Mouse (Mus musculus) embryo, embryonic 10.5 days (tissue): Measurements from ENCODE around the gene Ppm1n.

ENCODE experiments used
- DNase-seq: peaks from one replicate; pipeline ENCODE4 v3.0.0-alpha.2; 2015; ENCODE audit warnings: low spot score

Ppm1n gene

DNA sequence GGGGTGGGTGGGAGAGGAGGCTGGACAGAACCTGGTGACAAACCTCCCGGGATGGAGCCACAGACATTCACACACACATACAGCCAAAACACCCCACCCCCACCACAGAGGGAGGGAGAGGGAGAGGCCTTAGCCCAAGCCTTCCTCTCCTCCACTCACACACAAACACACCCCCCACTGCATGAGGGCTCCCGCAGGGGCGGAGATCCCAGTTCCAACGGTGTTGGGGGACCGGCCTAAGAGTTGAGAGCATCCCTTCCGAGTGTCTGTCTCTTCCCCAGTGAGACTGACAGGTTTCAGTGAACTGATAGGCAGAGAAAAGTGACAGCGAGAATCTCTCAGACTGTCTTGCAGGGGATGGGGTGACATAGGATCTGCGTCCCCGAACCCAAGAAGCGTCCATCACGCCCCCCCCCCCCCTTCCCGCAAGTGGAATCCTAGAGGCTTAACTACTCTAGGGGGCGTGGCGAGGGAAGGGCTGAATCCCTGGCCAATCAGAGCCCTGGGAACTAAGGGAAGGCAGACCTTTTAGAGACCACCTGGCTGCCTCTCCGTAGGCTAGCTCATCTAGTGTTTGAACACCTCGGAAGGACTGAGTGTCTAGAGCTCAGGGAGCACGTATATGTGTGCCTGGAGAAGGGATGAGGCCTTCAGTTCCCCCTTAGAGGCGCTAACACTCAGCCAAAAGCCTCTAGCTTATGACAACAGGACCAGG lies 28.0 kb upstream of the Ppm1n start:
- peak; percentile 83 for DNase-seq

DNA sequence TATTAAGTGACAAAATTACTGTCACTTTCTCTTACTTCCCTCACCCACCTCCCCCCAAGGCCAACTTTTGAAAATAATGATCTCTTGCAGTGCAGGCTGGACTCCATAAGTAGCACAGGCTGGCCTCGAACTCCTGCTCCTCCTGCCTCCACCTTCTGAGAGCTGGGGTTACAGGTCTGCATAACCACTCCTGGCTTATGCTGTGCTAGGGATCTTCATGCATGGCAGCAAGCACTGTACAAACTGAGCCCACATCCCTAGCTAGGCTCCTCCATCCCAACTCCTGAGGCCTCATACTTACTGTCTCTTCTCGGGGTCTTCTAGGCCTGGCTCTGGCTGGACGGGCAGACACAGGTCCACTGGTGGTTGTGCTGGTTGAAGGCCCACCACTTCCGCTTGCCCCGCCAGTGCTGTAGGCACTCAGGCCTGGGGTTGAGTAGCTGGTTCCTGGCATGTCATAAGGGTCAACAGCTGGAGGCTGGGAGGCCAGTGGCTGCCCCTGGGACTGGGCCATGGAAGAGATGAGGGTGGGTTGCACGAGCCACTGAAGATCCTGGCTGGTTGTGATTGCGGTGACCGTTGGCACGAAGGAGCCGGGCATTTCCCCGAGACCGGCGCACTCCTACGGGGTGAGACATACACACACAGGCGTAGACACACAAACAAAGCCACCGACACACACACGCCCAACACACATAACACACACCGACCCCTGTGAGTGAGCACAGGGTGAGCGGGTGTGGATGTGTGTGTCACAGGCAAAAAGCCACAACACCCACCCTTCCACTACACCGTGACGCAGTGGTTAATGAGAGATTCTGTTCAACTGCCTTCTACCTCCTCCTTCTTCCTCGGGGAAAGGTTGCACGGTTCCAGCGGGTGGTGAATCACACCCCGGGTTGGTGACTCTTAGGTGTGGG lies 27.2 kb upstream of the Ppm1n start:
- DNase-seq = no peak

- DNase-seq = no peak
Observed at GRCm38 (mm10) chr7:19305796-19306765, 26.2 kb upstream of the Ppm1n start.

DNA sequence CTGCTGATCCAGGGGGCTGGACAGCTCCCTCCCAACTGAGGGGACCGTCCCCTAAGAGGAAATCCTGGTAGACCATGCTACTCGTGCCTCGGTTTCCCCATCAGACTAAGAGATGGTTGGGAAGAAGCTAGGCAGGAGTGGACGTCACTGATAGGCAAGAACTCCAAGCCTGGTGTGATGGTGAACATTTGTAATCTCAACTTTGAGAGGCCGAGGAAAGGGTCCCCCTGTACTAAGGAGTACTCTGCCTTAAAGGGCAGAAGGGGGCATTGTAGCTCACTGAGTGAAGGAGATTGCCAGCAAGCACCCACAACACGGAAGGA lies 25.5 kb upstream of the Ppm1n start:
- no peak for DNase-seq

- peak; percentile 32 for DNase-seq
Observed at GRCm38 (mm10) chr7:19304501-19305412, 24.9 kb upstream of the Ppm1n start.

DNA sequence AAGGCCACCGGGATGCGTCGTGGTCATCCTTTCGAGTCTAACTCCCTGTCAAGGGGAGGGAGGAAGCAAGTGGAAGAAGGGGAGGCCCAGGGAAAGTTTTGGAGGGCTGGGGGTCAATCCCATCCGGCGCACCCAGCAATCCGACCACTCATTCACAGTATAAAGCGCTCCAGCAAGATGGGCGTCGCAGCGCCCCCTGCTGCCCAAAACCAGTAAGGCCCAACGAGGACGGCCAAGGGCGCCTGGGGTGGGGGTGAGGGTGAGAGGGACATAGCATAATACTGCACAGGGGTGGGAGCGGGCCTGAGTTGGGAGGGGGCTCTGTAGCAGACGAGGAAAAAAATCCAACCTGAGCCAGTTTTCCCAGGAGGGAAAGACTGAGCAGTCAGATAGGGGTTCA lies 23.9 kb upstream of the Ppm1n start:
- peak; percentile 86 for DNase-seq

GRCm38 (mm10) chr7:19303046-19303305 lies 23.1 kb upstream of the Ppm1n start:
- DNase-seq = no peak

DNA sequence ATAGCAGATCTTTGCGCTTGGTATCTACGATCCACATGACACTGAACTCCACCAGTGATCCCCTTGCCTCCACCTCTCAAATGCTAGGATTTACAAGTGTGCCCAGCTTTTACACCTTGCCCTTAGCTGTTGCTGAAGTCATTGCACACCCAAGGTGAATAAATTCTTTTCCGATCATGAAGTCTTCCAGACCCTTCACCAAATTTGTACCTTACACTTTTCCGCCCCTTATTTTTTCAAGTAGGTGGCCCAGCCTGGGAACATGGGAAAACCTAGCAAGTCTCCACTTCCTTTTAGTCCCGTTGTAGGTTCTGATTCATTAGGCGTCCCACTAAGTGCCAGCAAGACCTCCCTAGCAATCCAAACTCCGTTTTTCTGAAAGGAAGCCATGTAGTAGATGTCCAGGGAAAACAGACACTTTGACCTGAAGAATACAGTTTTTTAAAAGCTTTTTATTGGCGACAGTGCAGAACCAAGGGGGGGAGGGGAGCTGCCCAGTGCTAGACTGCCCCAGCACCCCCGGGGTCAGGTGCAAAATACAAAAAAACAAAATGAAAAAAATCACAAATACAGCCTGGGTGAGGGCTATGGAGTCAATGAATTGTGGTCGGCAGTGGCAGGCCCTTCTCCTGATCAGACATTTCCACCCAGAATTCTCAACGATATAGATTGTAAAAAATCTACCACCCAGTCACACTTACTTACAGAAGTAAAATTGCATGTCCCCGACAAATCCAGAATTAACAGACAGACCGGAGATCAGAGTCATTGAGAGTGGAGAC lies 22.6 kb upstream of the Ppm1n start:
- no peak for DNase-seq

- DNase-seq = no peak
Observed at GRCm38 (mm10) chr7:19301461-19302263, 21.8 kb upstream of the Ppm1n start.

- DNase-seq = peak; percentile 85
Observed at GRCm38 (mm10) chr7:19300501-19301421, 20.9 kb upstream of the Ppm1n start.

DNA sequence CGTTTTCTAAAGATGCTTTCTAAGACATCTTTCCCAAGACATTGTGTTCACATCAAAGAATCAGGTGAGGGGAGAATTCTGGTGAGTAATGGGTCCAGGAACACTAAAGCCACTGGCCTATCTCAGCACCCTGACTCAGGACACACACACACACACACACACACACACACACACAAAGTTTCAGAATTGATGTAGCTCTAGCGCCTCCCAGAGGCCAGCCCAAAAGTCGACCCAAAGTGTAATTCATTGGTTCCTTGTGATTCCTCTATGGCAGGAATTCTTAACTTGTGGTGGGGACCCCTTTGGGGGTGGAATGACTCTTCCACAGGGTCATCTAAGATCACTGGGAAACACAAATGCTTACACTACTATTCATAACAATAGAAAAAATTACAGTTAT lies 19.3 kb upstream of the Ppm1n start:
- peak; percentile 77 for DNase-seq

GRCm38 (mm10) chr7:19297794-19298193 lies 17.9 kb upstream of the Ppm1n start:
- DNase-seq = no peak

- DNase-seq = no peak
Observed at GRCm38 (mm10) chr7:19297034-19297433, 17.2 kb upstream of the Ppm1n start.

DNA sequence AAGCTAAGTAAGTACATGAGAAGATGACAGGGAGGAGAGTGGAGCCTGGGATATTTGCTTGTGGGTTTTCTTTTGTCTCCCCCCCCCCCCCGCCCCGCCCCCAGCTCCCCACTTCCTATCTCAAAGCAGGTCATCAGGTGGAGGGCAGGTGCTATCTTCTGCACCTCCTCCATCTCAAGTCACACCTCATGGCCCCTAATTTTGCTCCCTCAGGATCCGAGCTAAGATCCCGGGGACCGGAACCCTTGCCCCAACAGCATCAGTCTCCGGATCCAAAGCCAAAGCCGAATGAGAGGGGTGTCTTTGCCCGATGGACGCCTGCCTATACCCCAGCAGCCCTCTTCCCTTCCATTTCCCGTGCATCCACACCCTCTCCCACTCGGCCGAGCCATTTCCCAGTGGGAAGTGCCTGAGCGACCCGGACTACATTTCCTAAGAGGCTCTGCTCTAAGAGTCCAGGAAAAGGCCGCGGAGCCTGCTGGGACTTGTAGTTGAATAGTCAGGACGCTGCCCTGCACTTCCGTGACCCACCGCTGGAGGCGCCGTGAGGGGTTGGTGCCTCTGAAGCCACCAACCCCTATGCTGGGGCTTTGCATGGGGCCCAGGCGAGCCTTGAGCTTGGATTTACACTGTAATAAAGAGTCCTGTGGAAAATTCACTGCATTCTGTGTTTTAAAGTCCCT lies 15.8 kb upstream of the Ppm1n start:
- peak; percentile 98 for DNase-seq

DNA sequence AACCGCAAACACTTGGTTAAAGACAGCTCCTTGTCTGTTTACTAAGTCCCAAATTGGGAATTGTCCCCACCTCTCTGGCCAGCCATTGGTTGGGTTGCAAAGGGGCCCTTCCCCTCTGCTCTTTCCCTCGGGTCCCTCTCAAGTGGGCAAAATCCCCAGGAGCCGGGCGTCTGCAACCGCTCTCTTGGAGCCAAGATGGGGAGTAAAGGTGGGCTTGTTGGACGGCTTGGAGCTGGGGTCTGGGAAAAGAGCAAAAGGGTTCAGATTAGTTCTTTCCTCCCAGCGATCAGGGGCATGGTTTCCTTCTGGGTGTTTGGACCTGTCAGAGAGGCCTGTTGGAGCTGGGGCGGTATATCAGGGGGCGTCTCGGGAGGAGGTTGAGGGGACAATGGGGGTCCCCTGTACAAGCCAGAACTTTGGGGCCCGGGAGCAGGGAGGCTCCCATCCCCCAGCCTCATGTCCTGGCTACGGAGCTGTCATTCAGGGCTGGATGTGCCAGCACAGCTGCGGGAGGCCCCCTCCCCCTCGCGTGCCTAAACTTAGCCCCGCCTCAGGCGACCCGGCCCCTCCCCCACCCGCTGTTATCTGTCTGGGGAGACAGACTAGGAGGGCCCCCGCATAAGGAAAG lies 11.2 kb upstream of the Ppm1n start:
- DNase-seq = peak; percentile 58

- DNase-seq = peak; percentile 81
Observed at GRCm38 (mm10) chr7:19284763-19285162, 4.9 kb upstream of the Ppm1n start.

GRCm38 (mm10) chr7:19283406-19283804 lies 3.5 kb upstream of the Ppm1n start:
- no peak for DNase-seq
